Mouse (Mus musculus) granulocyte monocyte progenitor cell, adult 5-6 weeks (primary cell): ENCODE results near the gene Cep295nl. TPM values are rescaled to one million over a fixed set of nuclear protein-coding genes. Genes with fewer than 3 reads are reported as not detected.

Source experiments
- total RNA-seq, 2 experiments: library from RNA; stranded (forward) in 1 of 2; stranded (reverse) in 1 of 2; fragments of 200-712, 200-1000 nt in 1 of 2; fragments of >200 nt in 1 of 2; fragmentation: Nextera tagmentation in 1 of 2; gene quantifications; 2 replicates each; pipeline ENCODE4 v1.2.3; 2014 to 2017

The Cep295nl gene
- total RNA-seq, 2 experiments from 2014 or later, result not detected

Other genes starting within 250 kb of the Cep295nl start
- gene Dnah17, start 211.9 kb downstream of the Cep295nl start, total RNA-seq (2014; fragmentation: Nextera tagmentation), result 0.13 TPM in 1 of 2 replicates, not detected in the other
- not detected in 2 replicates for gene Dnah17, start 211.9 kb downstream of the Cep295nl start, total RNA-seq (2017)
- gene Cyth1, start 93.9 kb downstream of the Cep295nl start, total RNA-seq (2014; fragmentation: Nextera tagmentation), result 24.9 and 27.7 TPM in 2 replicates
- gene Cyth1, start 93.9 kb downstream of the Cep295nl start, total RNA-seq (2017), result 38.6 and 43.6 TPM in 2 replicates
- gene Usp36, start 52.3 kb downstream of the Cep295nl start, total RNA-seq (2014; fragmentation: Nextera tagmentation), result 27.6 and 28.6 TPM in 2 replicates
- gene Usp36, start 52.3 kb downstream of the Cep295nl start, total RNA-seq (2017), result 9.3 and 12.5 TPM in 2 replicates
- 1.8 and 3.5 TPM in 2 replicates for gene Timp2, start 13.2 kb upstream of the Cep295nl start, total RNA-seq (2014; fragmentation: Nextera tagmentation)
- gene Timp2, start 13.2 kb upstream of the Cep295nl start, total RNA-seq (2017), result 2.5 and 12.7 TPM in 2 replicates
- gene Lgals3bp, start 59.6 kb upstream of the Cep295nl start, total RNA-seq (2014; fragmentation: Nextera tagmentation), result 85.3 and 107 TPM in 2 replicates
- 36.0 and 44.8 TPM in 2 replicates for gene Lgals3bp, start 59.6 kb upstream of the Cep295nl start, total RNA-seq (2017)
- gene Cant1, start 76.6 kb upstream of the Cep295nl start, total RNA-seq (2014; fragmentation: Nextera tagmentation), result 29.7 and 34.6 TPM in 2 replicates
- gene Cant1, start 76.6 kb upstream of the Cep295nl start, total RNA-seq (2017), result 18.6 and 21.0 TPM in 2 replicates
- not detected in 2 replicates for gene C1qtnf1, start 85.7 kb upstream of the Cep295nl start, total RNA-seq (2014; fragmentation: Nextera tagmentation)
- not detected in 2 replicates for gene C1qtnf1, start 85.7 kb upstream of the Cep295nl start, total RNA-seq (2017)
- gene Engase, start 134.3 kb upstream of the Cep295nl start, total RNA-seq (2014; fragmentation: Nextera tagmentation), result 2.2 and 4.8 TPM in 2 replicates
- 2.4 and 5.7 TPM in 2 replicates for gene Engase, start 134.3 kb upstream of the Cep295nl start, total RNA-seq (2017)